Mouse (Mus musculus): ENCODE measurements around the gene Apol9b.

The Apol9b gene

DNA sequence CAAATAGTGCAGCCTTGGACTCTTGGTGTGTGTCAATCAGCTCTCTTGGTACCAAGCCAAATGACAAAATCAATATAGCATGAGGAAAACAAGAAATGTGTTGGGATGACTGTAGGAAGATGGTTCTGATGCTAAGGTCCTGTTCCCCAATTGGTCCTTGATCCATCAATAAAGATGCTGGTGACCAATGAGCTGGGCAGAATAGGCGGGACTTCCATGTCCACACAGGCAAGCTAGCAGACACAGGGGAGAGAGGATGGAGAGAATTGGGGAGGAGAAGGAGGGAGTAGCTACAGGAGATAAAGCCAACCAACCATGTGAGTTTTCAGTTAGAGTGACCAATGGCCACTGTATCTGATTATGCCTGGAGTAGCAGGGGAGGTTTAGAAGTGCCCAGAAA is 17.5 kb downstream of the Apol9b start:
- in situ Hi-C loops (cut with MboI, MseI): no loop called here

DNA sequence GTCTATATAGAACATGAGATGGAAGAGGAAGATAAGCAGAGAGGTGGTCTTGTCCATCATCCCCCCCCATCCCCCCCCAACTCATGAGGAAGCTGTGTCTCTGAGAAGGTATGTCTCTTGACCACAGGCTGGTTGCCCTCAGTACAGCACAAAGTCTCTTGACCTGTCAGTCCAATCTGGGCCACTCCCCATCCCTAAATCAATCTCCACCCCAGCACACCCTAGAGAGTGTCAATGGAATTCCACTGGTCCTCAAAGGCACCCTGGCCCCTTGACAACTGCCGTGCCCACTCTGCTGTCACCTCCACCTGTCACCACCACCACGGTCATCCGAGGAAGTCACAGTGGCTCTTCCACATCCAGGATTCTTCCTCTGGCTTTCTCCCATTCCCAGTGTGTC is 19.6 kb downstream of the Apol9b start:
- in situ Hi-C loops (cut with MboI, MseI): no loop called here

DNA sequence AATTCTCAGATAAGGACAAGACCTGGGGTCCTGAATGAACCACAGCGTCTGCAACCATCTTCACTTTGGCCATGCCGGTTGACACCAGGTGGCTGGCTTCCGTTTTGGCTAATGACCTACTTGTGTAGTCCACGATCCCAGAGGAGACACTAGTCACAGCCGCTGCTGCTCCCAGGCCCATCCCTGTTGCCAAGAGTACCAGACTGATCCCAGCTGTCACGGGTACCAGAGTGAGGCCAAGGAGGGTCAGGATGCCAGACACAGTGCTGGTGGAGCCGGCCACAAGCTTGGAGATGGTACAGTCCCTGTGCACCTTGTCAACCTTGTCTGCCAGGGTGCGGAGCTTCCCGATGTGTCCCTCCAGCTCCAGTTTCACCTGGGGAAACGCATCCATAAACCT is 20.9 kb downstream of the Apol9b start:
- in situ Hi-C loops (cut with MboI, MseI): no loop called here

DNA sequence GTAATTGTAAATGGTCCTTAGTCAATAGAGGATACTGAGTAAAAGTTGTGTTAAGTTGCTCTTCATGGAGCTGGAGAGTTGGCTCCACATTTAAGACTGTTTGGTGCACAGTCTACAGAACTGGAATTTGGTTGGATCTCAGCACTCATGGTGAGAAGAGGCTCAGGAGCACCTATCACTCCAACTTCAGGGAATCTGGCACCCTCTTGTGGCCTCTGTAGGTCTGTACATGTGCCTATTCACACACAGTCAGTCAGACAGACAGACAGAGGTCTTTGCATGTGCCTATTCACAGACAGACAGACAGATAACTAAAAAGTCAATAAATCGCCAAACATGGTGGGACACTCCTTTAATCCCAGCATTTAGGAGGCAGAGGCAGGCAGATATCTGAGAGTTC is 21.6 kb downstream of the Apol9b start:
- in situ Hi-C loops (cut with MboI, MseI): no loop called here

DNA sequence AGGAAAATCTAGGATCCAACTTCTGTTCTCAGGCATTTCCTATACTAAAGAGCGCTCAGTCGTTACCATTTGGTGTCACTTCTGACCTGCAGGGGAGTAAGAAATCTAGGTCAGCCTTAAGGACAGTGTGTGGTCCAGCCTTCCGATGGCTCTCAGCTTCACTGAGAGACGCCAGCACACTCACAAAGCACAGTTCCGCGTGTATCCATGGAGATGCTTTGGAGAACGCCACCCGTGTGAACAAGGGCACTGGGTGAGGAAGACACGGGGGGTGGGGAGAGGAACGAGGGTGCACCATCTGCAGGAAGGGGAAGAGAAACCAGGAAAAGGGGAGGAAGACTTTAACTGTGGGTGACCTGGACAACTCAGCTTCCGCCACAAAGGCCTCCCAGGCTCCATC is 23.6 kb downstream of the Apol9b start:
- in situ Hi-C loops (cut with MboI, MseI): no loop called here

DNA sequence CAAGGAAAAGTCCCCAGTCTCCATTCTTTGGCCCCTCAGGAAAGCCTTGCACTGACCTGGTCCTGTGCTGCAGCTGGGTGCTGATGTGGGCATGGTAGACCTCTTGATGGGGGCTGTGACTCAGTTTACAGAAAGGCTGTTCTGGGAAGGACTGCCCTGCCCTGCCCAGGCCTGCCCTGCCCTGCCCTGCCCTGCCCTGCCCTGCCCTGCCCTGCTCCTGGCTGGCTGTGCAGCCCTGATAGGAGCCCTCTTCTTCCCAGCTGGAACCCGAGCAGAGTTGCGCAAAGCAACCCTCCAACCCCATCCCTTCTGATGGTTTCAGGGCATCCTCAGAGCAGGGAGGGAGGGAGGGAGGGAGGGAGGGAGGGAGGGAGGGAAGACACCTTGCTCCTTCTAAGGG is 26.3 kb downstream of the Apol9b start:
- in situ Hi-C loops (cut with MboI, MseI): no loop called here

DNA sequence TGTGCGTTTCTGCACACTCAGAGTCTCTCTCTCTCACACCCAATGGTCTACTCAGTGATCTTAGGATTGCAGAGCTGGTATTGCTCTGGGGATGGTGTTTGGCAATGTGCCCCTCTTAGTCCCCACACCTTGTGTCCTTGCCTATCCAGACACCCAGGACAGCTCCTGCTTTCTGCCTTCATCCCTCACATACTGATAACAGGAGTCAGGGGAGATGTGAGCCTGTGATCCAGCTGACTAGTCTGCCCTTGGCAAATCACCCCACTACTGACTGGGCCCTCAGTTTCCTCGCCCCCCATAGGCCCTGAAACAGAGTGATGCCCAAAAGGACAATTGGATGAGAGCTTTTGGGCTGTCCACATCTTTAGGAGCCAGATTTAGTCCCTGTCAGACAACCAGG is 27.2 kb downstream of the Apol9b start:
- in situ Hi-C loops (cut with MboI, MseI): no loop called here

DNA sequence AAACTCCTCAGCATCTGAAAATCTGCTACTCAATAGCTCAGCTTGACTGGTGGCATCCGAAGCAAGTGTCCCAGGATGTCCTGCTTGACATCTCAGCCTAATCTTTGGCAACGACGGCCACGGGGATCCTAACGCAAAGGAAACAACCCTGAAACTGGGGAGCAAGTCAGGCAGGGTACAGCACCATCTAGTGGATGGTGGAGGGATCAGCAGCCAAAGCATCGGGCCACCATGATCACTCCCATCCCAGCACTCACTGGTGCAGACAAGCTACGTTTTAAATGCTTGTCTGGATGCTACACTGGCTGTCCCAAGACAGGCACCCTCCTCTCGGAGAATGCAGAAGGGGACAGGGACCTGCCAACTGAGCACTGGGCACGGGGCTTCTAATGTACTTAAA is 28.0 kb downstream of the Apol9b start, which contains the start of gene Apol8:
TSS of gene Apol8 (minus strand) at position 156 of the 400 bp plus-strand sequence.
- in situ Hi-C loops (cut with MboI, MseI): no loop called here

DNA sequence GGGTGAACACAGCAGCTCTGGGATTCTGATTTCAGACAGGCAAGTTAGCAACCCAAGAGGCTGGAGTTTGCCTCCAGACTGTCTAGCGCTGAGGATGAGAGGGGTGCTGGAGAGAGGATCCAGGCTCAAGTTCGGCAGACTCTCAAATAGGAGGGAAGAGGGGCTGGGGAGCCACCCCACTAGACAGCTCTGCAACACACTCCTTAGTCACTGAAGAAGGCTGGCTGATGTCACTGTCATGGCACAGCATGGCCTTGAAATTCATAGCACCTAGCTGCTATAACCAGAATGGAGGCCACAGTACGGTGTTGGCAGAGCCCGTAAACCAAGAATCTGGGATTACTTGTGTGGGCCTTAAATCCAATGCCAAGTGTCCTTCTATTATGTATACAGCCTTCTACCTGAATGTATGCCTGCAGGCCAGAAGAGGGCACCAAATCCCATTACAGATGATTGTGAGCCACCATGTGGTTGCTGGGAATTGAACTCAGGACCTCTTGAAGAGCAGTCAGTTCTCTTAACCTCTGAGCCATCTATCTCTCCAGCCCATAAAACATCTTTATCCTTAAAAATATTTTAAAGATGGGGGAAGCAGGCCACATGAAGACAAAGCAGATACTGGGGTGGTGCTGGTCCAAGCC is 28.9 kb downstream of the Apol9b start:
- in situ Hi-C loops (cut with MboI, MseI): no loop called here

DNA sequence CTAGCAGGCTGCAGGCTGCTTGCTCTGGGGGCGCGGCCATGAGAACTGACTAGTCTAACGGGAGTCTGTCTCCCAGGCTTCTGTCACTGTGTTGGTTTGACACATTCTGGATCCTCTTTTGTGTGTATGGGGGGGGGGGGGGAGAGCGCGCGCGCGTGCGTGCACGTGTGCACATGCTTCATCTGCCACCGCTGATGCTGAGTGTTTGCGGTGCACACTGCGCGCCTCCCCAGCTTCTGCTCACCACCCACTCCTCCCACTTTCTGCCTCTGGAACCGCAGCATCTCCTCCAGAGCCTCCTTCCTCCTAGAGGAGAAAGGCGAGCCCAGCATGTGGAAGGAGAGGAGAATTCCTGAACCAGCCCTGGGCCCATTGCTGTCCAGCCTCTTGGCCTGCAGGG is 31.2 kb downstream of the Apol9b start:
- in situ Hi-C loops (cut with MboI, MseI): no loop called here

DNA sequence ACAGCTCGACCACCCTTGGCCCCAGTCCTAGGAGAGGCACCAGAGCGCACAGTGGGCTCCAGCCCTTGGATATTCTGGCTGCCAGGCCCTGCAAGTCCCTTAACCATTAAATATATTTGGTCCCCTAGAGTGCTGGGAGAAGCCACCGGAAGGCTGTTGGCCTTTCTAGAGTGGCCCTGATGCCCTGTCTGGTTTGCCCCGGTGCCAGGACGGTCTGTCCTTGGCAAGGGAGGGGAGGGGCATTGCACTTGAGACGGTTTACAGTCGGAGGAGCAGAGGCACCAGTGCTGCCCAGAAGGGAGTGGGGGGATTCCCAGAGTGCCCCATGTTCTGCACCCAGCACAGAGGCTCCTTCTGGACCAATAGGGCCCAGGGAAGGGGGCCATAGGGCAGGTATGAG is 32.2 kb downstream of the Apol9b start:
- in situ Hi-C loops (cut with MboI, MseI): no loop called here

DNA sequence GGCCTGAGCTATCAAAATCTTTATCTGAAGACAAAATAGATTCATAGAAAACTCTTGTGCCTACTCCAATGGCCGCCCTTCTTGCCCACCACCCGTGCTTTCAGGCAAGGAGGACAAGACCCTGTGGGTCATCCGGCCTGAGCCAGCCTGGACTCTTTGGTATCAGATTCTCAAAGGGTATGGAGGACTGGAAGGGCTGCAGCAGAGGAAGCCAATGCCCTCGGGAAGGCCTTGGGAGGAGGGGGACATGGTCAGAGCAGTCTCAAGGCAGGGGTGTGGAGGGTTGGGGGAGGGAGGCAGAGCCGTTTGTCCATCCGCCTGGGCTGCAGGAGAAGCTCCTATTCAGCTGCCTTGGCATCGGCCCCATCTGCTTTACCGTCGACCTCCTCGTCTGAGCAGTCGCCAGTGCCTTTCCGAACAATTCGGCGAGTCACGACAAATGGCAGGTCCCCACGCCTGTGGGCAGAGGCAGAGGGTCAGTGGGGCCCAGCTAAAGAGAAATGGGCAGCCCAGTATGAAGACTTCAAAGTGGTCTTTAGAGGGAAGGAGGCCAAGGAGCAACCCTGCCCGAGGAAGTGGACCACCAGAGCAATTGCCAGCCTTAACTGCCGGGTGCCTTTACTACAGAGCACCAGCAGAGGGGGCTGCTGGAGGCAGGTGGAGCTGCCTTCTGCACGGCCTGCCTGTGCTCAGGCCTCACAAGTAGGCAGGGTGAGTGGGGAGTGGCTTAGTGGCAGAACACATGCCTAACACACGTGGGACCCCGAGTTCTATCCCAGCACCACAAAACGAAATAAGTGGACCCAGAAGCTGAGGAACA is 32.9 kb downstream of the Apol9b start:
- in situ Hi-C loops (cut with MboI, MseI): no loop called here

DNA sequence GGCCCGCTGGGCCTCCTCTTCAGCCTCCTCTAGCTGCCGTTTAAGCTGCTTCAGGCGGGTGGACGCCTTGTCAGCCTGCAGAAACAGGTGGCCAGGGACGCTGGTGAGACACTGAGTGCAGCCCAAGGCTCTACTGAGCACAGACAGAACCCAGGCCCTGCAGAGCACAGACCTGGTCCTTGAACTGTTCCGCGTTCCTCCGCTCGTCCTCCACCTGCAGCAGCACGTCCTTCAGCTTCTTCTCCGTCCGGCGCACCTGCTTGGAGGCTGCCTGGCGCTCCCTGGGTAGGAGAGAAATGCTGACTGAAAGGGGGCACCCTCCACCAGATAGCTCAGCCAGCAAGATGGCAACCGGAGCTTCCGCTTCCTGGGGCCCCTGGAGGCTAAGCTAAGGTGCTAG is 34.2 kb downstream of the Apol9b start:
- in situ Hi-C loops (cut with MboI, MseI): no loop called here

DNA sequence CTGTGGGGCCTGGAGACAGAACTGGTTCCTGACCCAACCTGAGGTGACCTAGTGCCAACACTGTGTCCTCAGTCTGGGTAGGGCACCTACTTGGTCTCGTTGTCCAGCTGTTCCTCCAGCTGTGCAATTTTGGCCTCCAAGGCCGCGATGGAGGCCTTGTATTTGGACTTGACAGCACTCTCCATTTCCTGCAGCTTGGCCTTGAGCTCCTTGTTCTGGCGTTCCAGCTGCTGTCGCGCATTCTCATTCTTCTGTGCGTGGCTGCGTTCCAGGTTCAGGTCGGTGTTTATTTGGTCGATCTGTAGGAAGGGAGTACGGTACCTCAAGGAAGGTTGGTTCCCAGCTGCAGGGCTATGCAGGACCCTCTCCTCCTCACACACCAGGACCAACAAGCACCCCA is 34.9 kb downstream of the Apol9b start:
- in situ Hi-C loops (cut with MboI, MseI): no loop called here

DNA sequence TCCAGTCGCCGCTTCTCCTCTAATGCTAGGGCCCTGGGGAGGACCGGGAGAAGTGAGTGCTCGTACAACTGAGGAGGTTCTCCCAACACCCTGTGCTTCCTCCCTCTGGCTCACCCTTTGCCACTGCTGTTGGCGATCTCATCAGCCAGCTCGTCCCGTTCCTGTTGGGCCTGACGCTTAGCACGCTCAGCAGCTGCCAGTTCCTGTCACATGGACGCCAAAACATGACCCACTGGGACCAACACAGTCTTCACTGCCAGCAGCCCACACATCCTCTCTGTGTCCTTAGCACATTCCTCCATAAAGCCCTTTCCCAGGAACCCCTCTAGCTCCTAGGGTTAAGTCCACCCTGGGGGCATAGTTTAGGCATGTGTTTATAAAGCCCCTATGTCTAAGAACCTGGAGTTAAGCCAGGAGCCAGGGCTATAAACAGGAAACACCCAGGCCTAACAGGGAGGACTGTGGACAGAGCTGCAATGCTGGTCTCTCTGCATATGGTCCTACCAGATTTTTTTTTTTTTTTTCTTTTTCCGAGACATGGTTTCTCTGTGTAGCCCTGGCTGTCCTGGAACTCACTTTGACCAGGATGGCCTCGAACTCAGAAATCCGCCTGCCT is 35.7 kb downstream of the Apol9b start:
- in situ Hi-C loops (cut with MboI, MseI): no loop called here

DNA sequence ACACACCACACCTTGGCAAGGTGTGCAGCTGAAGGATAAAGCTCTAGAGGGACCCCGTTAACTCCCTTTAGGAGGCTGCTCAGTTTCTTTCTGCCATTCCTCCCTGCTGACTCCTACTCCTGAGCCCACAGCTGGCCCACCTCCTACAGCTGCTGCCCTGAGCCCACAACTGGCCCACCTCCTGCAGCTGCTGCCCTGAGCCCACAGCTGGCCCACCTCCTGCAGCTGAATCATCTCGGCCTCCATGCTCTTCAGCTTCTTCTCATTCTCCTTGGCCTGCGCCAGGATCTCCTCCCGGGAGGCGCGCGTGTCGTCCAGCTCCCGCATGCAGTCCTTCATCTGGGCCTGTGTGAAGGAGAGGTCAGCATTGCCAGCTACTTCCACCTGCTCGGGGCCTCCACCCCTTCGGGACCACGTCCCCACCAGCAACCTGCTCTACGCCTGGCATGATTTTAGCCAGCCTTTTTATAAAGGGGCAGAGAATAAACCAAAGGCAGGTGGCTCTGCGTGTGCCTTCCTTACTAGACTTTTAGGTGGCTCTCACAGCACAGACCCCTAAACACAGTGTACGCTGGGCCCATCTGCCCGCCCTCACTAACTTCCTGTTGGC is 36.8 kb downstream of the Apol9b start:
- in situ Hi-C loops (cut with MboI, MseI): no loop called here

DNA sequence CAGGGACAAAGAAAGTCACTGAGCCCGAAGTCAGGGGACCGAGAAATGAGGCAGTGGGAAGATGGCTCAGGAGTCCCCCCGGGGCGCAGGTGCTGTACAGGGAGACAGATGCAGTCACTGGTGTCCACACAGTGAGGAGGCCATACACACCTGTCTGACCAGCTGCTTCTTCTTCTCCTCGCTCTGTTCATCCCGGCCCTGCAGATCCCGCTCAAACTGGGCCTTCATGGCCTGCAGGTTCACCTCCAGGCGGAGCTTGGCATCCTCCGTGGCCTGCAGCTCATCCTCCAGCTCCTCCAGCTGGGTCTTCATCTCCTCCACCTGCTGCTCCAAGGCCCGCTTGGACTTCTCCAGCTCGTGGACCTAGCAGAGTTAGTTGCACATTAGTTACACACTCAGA is 38.1 kb downstream of the Apol9b start:
- in situ Hi-C loops (cut with MboI, MseI): no loop called here

DNA sequence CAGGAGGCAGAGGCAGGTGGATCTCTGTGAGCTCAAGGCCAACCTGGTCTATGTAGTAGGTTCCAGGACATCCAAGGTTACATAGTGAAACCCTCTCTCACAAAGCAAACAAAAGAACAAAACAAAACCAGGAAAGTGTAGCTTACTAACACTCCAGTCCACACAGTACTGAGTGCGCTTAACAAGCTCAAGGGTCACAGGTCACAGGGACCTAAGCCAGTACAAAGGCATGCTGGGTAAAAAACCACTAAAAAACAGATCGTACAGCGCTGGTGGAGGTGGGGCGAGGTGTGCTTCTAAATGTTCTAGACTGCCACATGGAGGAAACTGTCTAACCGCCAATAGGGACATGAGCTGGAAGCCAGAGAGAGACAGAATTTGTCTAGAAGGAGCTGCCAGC is 41.5 kb downstream of the Apol9b start:
- in situ Hi-C loops (cut with MboI, MseI): loop anchor here (5.0 kb wide), 1 partner anchor 137 kb away; no protein-coding TSS in a partner anchor

DNA sequence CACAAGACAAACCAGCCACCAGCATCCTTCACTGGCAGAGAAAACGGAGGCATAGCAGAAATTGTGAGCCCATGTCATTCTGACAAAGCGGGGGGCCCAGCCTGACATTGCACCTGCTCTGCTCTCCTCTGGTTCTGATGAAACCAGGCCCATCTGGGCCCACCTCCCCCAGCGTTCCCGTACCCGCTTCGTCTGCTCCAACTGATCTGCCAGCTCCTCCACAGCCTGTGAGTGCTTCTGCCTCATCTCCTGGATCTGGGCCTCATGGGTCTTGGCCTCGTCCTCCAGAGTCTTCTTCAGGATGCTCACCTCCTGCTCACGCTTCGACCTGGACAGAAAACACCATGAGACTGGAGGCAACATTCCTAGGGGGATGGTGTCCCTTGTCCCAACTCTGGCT is 42.1 kb downstream of the Apol9b start:
- in situ Hi-C loops (cut with MboI, MseI): loop anchor here (5.0 kb wide), 1 partner anchor 136 kb away; no protein-coding TSS in a partner anchor

DNA sequence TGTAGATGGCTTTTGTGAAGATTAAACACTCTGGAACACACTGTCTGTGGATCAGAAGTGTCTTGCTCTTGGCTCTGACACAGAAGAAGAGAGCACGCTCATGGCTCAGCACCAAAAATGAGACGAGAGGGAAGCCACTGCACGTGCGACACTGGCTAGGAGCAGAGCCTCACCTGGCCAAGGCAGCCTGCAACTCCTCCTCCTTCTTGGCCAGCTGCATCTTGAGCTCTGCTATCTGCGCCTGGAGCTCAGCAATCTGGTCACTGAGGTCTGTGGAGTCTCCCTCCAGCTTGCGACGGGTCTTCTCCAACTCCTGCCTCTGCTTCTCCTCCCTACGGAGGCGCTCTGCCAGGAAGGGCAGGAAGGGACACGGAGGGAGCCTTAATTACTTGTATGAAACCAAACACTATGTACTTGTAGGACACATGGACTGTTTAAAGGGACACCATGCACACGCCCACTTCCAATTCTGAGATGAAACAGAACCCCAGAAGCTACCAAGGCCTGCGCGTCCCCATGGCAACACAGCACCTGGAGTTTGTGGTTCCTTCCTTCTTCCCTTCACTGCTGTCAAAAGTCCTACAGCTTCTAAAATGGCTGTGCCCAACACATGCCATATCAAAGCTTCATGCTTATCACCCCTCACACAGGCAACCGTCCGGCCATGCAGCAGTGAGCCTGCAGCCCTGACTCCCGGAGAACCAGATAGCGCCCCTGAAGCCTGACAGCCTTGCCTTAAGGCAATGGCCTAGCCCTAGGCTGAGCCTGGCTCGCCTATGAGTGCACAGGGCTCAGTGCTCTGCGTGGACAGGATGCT is 44.5 kb downstream of the Apol9b start:
- in situ Hi-C loops (cut with MboI, MseI): loop anchor here (5.0 kb wide), 1 partner anchor 134 kb away; no protein-coding TSS in a partner anchor

DNA sequence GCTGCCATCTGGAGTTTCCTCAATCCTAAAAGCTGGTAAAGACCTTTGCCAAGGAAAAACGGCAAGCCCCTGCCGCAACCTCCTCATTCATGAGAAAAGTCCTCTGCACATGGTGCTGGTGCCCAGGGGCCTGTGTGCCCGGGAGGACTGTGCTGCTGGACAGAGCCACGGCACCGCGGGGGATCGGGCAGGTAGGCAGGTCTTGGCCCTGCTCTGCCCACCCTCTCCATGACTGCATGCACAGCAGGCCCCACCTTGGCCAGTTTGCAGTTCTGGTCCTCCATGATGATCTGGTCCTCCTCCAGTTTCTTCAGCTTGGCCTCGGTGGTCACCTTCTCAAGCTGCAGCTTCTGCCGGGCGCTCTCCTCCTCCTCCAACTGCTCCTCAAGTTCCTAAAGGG is 45.5 kb downstream of the Apol9b start:
- in situ Hi-C loops (cut with MboI, MseI): loop anchor here (5.0 kb wide), 1 partner anchor 133 kb away; no protein-coding TSS in a partner anchor

Measured in T-helper 1 cell (primary cell).